Mouse (Mus musculus) ES-E14 (cell line): ENCODE measurements around the gene Pde6h.

Experiments used
- MAFK ChIP-seq: IDR thresholded peaks from 2 replicates; pipeline ENCODE4 v1.6.1; 2014; ENCODE audit warnings: mild to moderate bottlenecking, low read depth, low read length, inconsistent platforms; ENCODE audit not compliant: insufficient read depth
- ZC3H11A ChIP-seq: IDR thresholded peaks from 2 replicates; pipeline ENCODE4 v1.6.1; 2012; ENCODE audit warnings: low read depth, mild to moderate bottlenecking, inconsistent platforms, low read length, borderline replicate concordance

- TF ChIP-seq MAFK: no peak
- no peak for TF ChIP-seq ZC3H11A
Observed at GRCm38 (mm10) chr6:136914234-136914633, 9.4 kb upstream of the Pde6h start.
